In genomic region chr12:17692953-17693352, GRCm38 (mm10) we compare ENCODE assay signal across 11 mouse cellular contexts. TPM values are rescaled to one million over a fixed set of nuclear protein-coding genes. Genes with fewer than 3 reads are reported as not detected.
DNase-seq lines count a peak whose midpoint lies in the region; ATAC-seq and TF ChIP-seq lines count a peak whose summit lies in the region.
"Had no signal": no experiment of that assay in that cellular context is flagged by ENCODE, and none has a peak within 500 bp of the region (broad histone marks: within the 10 kb centered on the region; RNA-seq: fewer than 3 reads in every experiment).

No protein-coding gene starts in this region.

- intact Hi-C loops in left cerebral cortex, postnatal 36 days (cut with DNase I) = loop anchor here (10.0 kb wide), 1 partner anchor 138 kb away; no protein-coding TSS in a partner anchor

- H3K27me3 ChIP-seq in kidney, postnatal 0 days (ENCODE audit: insufficient read depth, low read length) = no peaks in the 10 kb centered on the region
- H3K27me3 ChIP-seq in hindbrain, embryonic 16.5 days (replicated peaks; ENCODE audit: control insufficient read depth, insufficient read depth, low read length) = no peaks in the 10 kb centered on the region
- no peaks in the 10 kb centered on the region for H3K27me3 ChIP-seq in midbrain, embryonic 16.5 days (ENCODE audit: control insufficient read depth, insufficient read depth, low read depth, low read length)

- H3K9me3 ChIP-seq in kidney, postnatal 0 days (replicated peaks; ENCODE audit: low read length) = no peaks in the 10 kb centered on the region
- no peaks in the 10 kb centered on the region for H3K9me3 ChIP-seq in hindbrain, embryonic 16.5 days (ENCODE audit: control insufficient read depth, low read length)
- H3K9me3 ChIP-seq in midbrain, embryonic 16.5 days (replicated peaks; ENCODE audit: control insufficient read depth, low read length, poor library complexity, severe bottlenecking) = no peaks in the 10 kb centered on the region

- H3K9ac ChIP-seq in kidney, postnatal 0 days (ENCODE audit: low read depth, low read length) = no peak overlapping the region
- no peak overlapping the region for H3K9ac ChIP-seq in hindbrain, embryonic 16.5 days (ENCODE audit: low read depth, low read length)
- no peak overlapping the region for H3K9ac ChIP-seq in midbrain, embryonic 16.5 days (ENCODE audit: low read depth, low read length)

- no peak for DNase-seq in kidney, postnatal 0 days (ENCODE audit: low spot score)
- DNase-seq in kidney, postnatal 25 days = no peak
- DNase-seq in left cerebral cortex, postnatal 36 days (ENCODE audit: low spot score in 2 of 2) = no peak
- DNase-seq in layer of hippocampus, postnatal 25 days (ENCODE audit: extremely low spot score in 1 of 2, low spot score in 1 of 2) = no peak
- DNase-seq in spleen, postnatal 14 days (ENCODE audit: low spot score in 2 of 2) = no peak
- DNase-seq: heart, postnatal 14 days; layer of hippocampus, postnatal 36 days; spleen, adult 18-20 months had no signal

- H3K27ac ChIP-seq in kidney, postnatal 0 days = no peak overlapping the region
- peak overlapping the region; percentile 45; the same call in 1 of the 2 replicates for H3K27ac ChIP-seq in brown adipose tissue, adult 24 weeks (replicated peaks; ENCODE audit: low read depth, low read length)
- no peak overlapping the region for H3K27ac ChIP-seq in hindbrain, embryonic 16.5 days (ENCODE audit: low read depth, low read length)
- H3K27ac ChIP-seq in midbrain, embryonic 16.5 days (ENCODE audit: low read length) = no peak overlapping the region

- peaks cover 28% of the 10 kb centered on the region for H3K4me1 ChIP-seq in kidney, postnatal 0 days (replicated peaks; ENCODE audit: insufficient read depth, low read length)
- H3K4me1 ChIP-seq in brown adipose tissue, adult 24 weeks (ENCODE audit: control insufficient read depth, insufficient read depth, insufficient read length, low read length) = peaks cover 32% of the 10 kb centered on the region
- H3K4me1 ChIP-seq in hindbrain, embryonic 16.5 days (ENCODE audit: control insufficient read depth, insufficient read depth, low read depth, low read length) = peaks cover 18% of the 10 kb centered on the region
- peaks cover 19% of the 10 kb centered on the region for H3K4me1 ChIP-seq in midbrain, embryonic 16.5 days (ENCODE audit: control insufficient read depth, insufficient read depth, low read length)

- WGBS in kidney, postnatal 0 days = 57% methylated on average over 4 of the region's 4 CpGs
- 64% methylated on average over 4 of the region's 4 CpGs for WGBS in hindbrain, embryonic 16.5 days
- WGBS in midbrain, embryonic 16.5 days = 64% methylated on average over 4 of the region's 4 CpGs

- no peak for ATAC-seq in kidney, postnatal 0 days (replicated peaks; ENCODE audit: low FRiP score, low read depth)
- no peak for ATAC-seq in hindbrain, embryonic 16.5 days
- no peak for ATAC-seq in midbrain, embryonic 16.5 days

- peak overlapping the region; percentile 94 for H3K4me2 ChIP-seq in kidney, postnatal 0 days (ENCODE audit: low read length)
- H3K4me2 ChIP-seq in hindbrain, embryonic 16.5 days (ENCODE audit: low read length) = peak overlapping the region; percentile 94
- peak overlapping the region; percentile 91 for H3K4me2 ChIP-seq in midbrain, embryonic 16.5 days (ENCODE audit: low read length)

- H3K36me3 ChIP-seq in kidney, postnatal 0 days (ENCODE audit: insufficient read depth, low read length) = no peaks in the 10 kb centered on the region
- no peaks in the 10 kb centered on the region for H3K36me3 ChIP-seq in hindbrain, embryonic 16.5 days (ENCODE audit: control insufficient read depth, insufficient read depth, low read length)
- H3K36me3 ChIP-seq in midbrain, embryonic 16.5 days (ENCODE audit: control insufficient read depth, insufficient read depth, low read length) = no peaks in the 10 kb centered on the region

- no peak overlapping the region for H3K4me3 ChIP-seq in kidney, postnatal 0 days (replicated peaks; ENCODE audit: low read depth, low read length)
- H3K4me3 ChIP-seq in brown adipose tissue, adult 24 weeks (ENCODE audit: insufficient read depth, low read depth, low read length) = peak overlapping the region; percentile 79
- H3K4me3 ChIP-seq in hindbrain, embryonic 16.5 days (ENCODE audit: low read length) = peak overlapping the region; percentile 10; the same call in 1 of the 2 replicates
- no peak overlapping the region for H3K4me3 ChIP-seq in midbrain, embryonic 16.5 days (ENCODE audit: low read depth, low read length)

- no peak for TF ChIP-seq CTCF in kidney, postnatal 0 days (IDR thresholded peaks at IDR 0.05; ENCODE audit: low read depth)

RNA-seq across cellular contexts. Expression of gene Hpcal1, which starts 2.3 kb away (rescaled TPM):
- polyA plus RNA-seq in kidney, postnatal 0 days (2015; fragmentation: Nextera tagmentation; extraction: Ambion mirVana) = 70.6 and 71.0 TPM in 2 replicates
- polyA plus RNA-seq in brown adipose tissue, adult 24 weeks (2012; ENCODE audit: insufficient read depth, insufficient read length, missing spikeins) = 7.2 and 8.0 TPM in 2 replicates
- 150 and 167 TPM in 2 replicates for polyA plus RNA-seq in hindbrain, embryonic 16.5 days (2015; fragmentation: Nextera tagmentation; extraction: Ambion mirVana)
- polyA plus RNA-seq in midbrain, embryonic 16.5 days (2015; fragmentation: Nextera tagmentation; extraction: Ambion mirVana) = 97.2 and 107 TPM in 2 replicates
- 10 to 100 TPM; 82.6 to 94.5 TPM for total RNA-seq in left cerebral cortex, postnatal 36 days (2021)
- total RNA-seq in layer of hippocampus, postnatal 25 days (2021) = 10 to 100 TPM; 54.9 to 65.3 TPM

Comparison
In these comparisons a context has a peak if more than half of its experiments do, and no peak if none do; other contexts are left out.
1. H3K4me3 ChIP-seq: peak in brown adipose tissue, adult 24 weeks (single experiment) and hindbrain, embryonic 16.5 days (single experiment); none in kidney, postnatal 0 days (single experiment) and midbrain, embryonic 16.5 days (single experiment).
2. Peak in every context shown above with its lines, with median percentiles within 50 percentile points of each other: H3K4me2 ChIP-seq.